9 mouse cellular contexts compared by ENCODE assay signal in the genomic region with DNA sequence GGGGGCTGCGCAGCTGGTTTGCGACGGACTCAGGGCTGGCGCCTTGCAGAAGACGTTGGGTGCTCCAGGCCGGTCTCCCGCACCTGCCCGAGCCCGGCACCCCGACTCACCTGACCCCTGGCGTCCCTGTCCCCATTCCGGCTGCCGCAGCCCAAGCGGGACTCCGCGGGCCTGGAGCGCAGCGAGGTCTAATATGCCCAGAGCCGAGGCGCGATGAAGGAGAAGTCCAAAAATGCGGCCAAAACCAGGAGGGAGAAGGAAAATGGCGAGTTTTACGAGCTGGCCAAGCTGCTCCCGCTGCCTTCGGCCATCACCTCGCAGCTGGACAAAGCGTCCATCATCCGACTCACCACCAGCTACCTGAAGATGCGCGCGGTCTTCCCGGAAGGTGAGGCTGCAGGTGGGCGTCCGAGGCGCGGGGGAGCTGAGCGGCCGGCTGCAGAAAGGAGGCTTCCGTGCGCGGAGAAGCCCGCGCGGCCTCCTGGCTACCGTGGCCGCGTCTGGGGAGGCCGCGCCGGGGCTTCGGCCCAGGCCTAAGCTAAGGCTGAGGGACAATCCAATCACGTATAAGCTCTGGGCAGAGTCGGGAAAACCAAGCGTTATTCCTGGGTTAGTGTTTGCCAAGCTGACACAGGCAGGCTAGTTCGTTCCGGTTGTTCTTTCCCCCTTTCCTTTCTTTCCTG. TPM values are rescaled to one million over a fixed set of nuclear protein-coding genes. Genes with fewer than 3 reads are reported as not detected.
DNase-seq lines count a peak whose midpoint lies in the region; ATAC-seq and TF ChIP-seq lines count a peak whose summit lies in the region.
"Had no signal": no experiment of that assay in that cellular context is flagged by ENCODE, and none has a peak within 500 bp of the region (broad histone marks: within the 10 kb centered on the region; RNA-seq: fewer than 3 reads in every experiment).

No protein-coding gene starts in this region.

- H3K9ac ChIP-seq in heart, embryonic 11.5 days (ENCODE audit: low read depth, low read length), result no peak overlapping the region
- H3K9ac ChIP-seq in forebrain, embryonic 15.5 days (replicated peaks), result no peak overlapping the region
- peak overlapping the region; percentile 60 for H3K9ac ChIP-seq in midbrain, embryonic 11.5 days (ENCODE audit: low read length)

- peaks cover 18% of the 10 kb centered on the region for H3K4me1 ChIP-seq in heart, embryonic 11.5 days (ENCODE audit: control insufficient read depth, insufficient read depth, low read length)
- H3K4me1 ChIP-seq in E14TG2a.4 (replicated peaks; ENCODE audit: low read depth, low read length), result peaks cover 51% of the 10 kb centered on the region
- peaks cover 15% of the 10 kb centered on the region for H3K4me1 ChIP-seq in forebrain, embryonic 15.5 days
- peaks cover 16% of the 10 kb centered on the region for H3K4me1 ChIP-seq in midbrain, embryonic 11.5 days (ENCODE audit: control insufficient read depth, insufficient read depth, low read length)

- no peak for TF ChIP-seq CTCF in E14TG2a.4 (conservative IDR thresholded peaks at IDR 0.05; ENCODE audit: low read length)

- peak overlapping the region; percentile 74 for H3K4me2 ChIP-seq in heart, embryonic 11.5 days
- peak overlapping the region; percentile 37 for H3K4me2 ChIP-seq in forebrain, embryonic 15.5 days (replicated peaks)
- H3K4me2 ChIP-seq in midbrain, embryonic 11.5 days, result peak overlapping the region; percentile 37

- ATAC-seq in heart, embryonic 11.5 days (replicated peaks; ENCODE audit: insufficient number of reproducible peaks, low FRiP score, low TSS enrichment), result no peak
- ATAC-seq in forebrain, embryonic 15.5 days (replicated peaks), result no peak
- ATAC-seq in midbrain, embryonic 11.5 days (ENCODE audit: low FRiP score), result no peak

- H3K27me3 ChIP-seq in heart, embryonic 11.5 days (ENCODE audit: control insufficient read depth, insufficient read depth, low read length), result peaks cover 98% of the 10 kb centered on the region
- peaks cover 96% of the 10 kb centered on the region for H3K27me3 ChIP-seq in E14TG2a.4 (ENCODE audit: insufficient read depth, low read length)
- peaks cover 93% of the 10 kb centered on the region for H3K27me3 ChIP-seq in forebrain, embryonic 15.5 days
- peaks cover 97% of the 10 kb centered on the region for H3K27me3 ChIP-seq in midbrain, embryonic 11.5 days (ENCODE audit: control insufficient read depth, insufficient read depth, low read length)

- peak overlapping the region; percentile 38 for H3K4me3 ChIP-seq in heart, embryonic 11.5 days (ENCODE audit: low read depth, low read length)
- peak overlapping the region; percentile 68 for H3K4me3 ChIP-seq in E14TG2a.4 (replicated peaks; ENCODE audit: low read length)
- peak overlapping the region; percentile 30 for H3K4me3 ChIP-seq in forebrain, embryonic 15.5 days
- H3K4me3 ChIP-seq in midbrain, embryonic 11.5 days (ENCODE audit: low read depth, low read length), result peak overlapping the region; percentile 36

- no peaks in the 10 kb centered on the region for H3K36me3 ChIP-seq in heart, embryonic 11.5 days (ENCODE audit: control insufficient read depth, insufficient read depth, low read length)
- no peaks in the 10 kb centered on the region for H3K36me3 ChIP-seq in E14TG2a.4 (ENCODE audit: insufficient read depth, low read length)
- no peaks in the 10 kb centered on the region for H3K36me3 ChIP-seq in forebrain, embryonic 15.5 days
- no peaks in the 10 kb centered on the region for H3K36me3 ChIP-seq in midbrain, embryonic 11.5 days (ENCODE audit: control insufficient read depth, insufficient read depth, low read length)

- no peak for DNase-seq in heart, postnatal 25 days (ENCODE audit: low spot score)
- peak; percentile 97 for DNase-seq in midbrain, embryonic 11.5 days (ENCODE audit: low spot score, missing footprints)
- DNase-seq in frontal cortex, postnatal 10 days (ENCODE audit: low spot score in 2 of 2), result no peak
- DNase-seq in urinary bladder, postnatal 36 days (ENCODE audit: low spot score in 2 of 2), result no peak
- DNase-seq in lung, postnatal 4 days, result no peak

- H3K9me3 ChIP-seq in heart, embryonic 11.5 days (replicated peaks; ENCODE audit: control insufficient read depth, low read length), result no peaks in the 10 kb centered on the region
- H3K9me3 ChIP-seq in E14TG2a.4 (ENCODE audit: low read length), result 0 out of 2 replicates have a peak, but pooled peaks cover 2% of the 10 kb centered on the region
- no peaks in the 10 kb centered on the region for H3K9me3 ChIP-seq in forebrain, embryonic 15.5 days
- no peaks in the 10 kb centered on the region for H3K9me3 ChIP-seq in midbrain, embryonic 11.5 days (ENCODE audit: control insufficient read depth, low read length)

- H3K27ac ChIP-seq in heart, embryonic 11.5 days (ENCODE audit: low read depth, low read length), result no peak overlapping the region
- H3K27ac ChIP-seq in forebrain, embryonic 15.5 days (replicated peaks), result no peak overlapping the region
- no peak overlapping the region for H3K27ac ChIP-seq in midbrain, embryonic 11.5 days (ENCODE audit: low read depth, low read length)

- under 1% methylated on average over 57 of the region's 57 CpGs for WGBS in heart, embryonic 11.5 days (ENCODE audit: insufficient replicate concordance)
- WGBS in forebrain, embryonic 15.5 days, result under 1% methylated on average over 57 of the region's 57 CpGs
- under 1% methylated on average over 57 of the region's 57 CpGs for WGBS in midbrain, embryonic 11.5 days

- intact Hi-C loops in heart, postnatal 25 days (cut with DNase I), result no loop called here

RNA-seq across cellular contexts. Expression of a gene that starts 1.0 kb away (rescaled TPM):
- polyA plus RNA-seq in heart, embryonic 11.5 days (2014; fragmentation: Nextera tagmentation; extraction: Ambion mirVana), result 0.17 TPM in 1 of 2 replicates, not detected in the other
- not detected for total RNA-seq in heart, postnatal 25 days (2021)
- polyA plus RNA-seq in forebrain, embryonic 15.5 days (2015; fragmentation: Nextera tagmentation; extraction: Ambion mirVana), result 0.04 TPM in 1 of 2 replicates, not detected in the other
- 1.8 and 2.3 TPM in 2 replicates for polyA plus RNA-seq in midbrain, embryonic 11.5 days (2014; fragmentation: Nextera tagmentation; extraction: Ambion mirVana)
- total RNA-seq: hematopoietic stem cell, adult 5-6 weeks had no signal
